Mouse (Mus musculus) neural tube, embryonic 15.5 days (tissue): Measurements from ENCODE around the gene Slc41a3. TPM values are rescaled to one million over a fixed set of nuclear protein-coding genes. Genes with fewer than 3 reads are reported as not detected.

ENCODE experiments used
- ATAC-seq: fragments of 200-750 bp; cut with Nextera tagmentation; 2 replicates; pipeline ENCODE4 v1.8.0; 2017; ENCODE audit warnings: mild to moderate bottlenecking, moderate TSS enrichment, moderate library complexity; ENCODE audit not compliant: low FRiP score
- H3K27ac ChIP-seq: fragments of 300-500 bp; sonication (generic); replicated peaks from 2 replicates; pipeline ENCODE4 v1.5.1; 2015; ENCODE audit warnings: mild to moderate bottlenecking, inconsistent platforms
- H3K27me3 ChIP-seq: fragments of 300-500 bp; sonication (generic); replicated peaks from 2 replicates; pipeline ENCODE4 v1.6.1; 2015; ENCODE audit warnings: inconsistent platforms
- H3K36me3 ChIP-seq: fragments of 300-500 bp; sonication (generic); 2 replicates; pipeline ENCODE4 v1.6.1; 2015; ENCODE audit warnings: inconsistent platforms
- H3K4me1 ChIP-seq: fragments of 300-500 bp; sonication (generic); 2 replicates; pipeline ENCODE4 v1.6.1; 2015; ENCODE audit warnings: inconsistent platforms
- H3K4me2 ChIP-seq: fragments of 300-500 bp; sonication (generic); 2 replicates; pipeline ENCODE4 v1.6.1; 2015; ENCODE audit warnings: inconsistent platforms, mild to moderate bottlenecking, moderate library complexity
- H3K4me3 ChIP-seq: fragments of 300-500 bp; sonication (generic); replicated peaks from 2 replicates; pipeline ENCODE4 v1.5.1; 2015; ENCODE audit warnings: mild to moderate bottlenecking, inconsistent platforms
- H3K9ac ChIP-seq: fragments of 300-500 bp; sonication (generic); replicated peaks from 2 replicates; pipeline ENCODE4 v1.6.1; 2015; ENCODE audit warnings: mild to moderate bottlenecking, inconsistent platforms
- H3K9me3 ChIP-seq: fragments of 300-500 bp; sonication (generic); replicated peaks from 2 replicates; pipeline ENCODE4 v1.6.1; 2016; ENCODE audit warnings: inconsistent platforms
- WGBS: fragments of 180-500 bp; shearing (Covaris S2); methylation state at CpG from one replicate; pipeline ENCODE4 v1.1.7; 2015; ENCODE audit warnings: mixed read lengths; 5-methylcytosine and 5-hydroxymethylcytosine counted together
- polyA plus RNA-seq: library from polyadenylated mRNA; unstranded; fragments of >200 nt; fragmentation: Nextera tagmentation; extraction: Ambion mirVana; gene quantifications from 2 replicates; pipeline ENCODE4 v1.2.1, GENCODE M21; 2015

Slc41a3 gene
- 8.2 TPM in 2 replicates for polyA plus RNA-seq

- Histone ChIP-seq H3K9me3 (no peaks in the 10 kb centered on the region), H3K9ac (peak within 1 kb of the TSS; percentile 73), H3K4me3 (peak within 1 kb of the TSS; percentile 68), H3K36me3 (no peaks in the 10 kb centered on the region), H3K27me3 (no peaks in the 10 kb centered on the region), H3K4me2 (peak within 1 kb of the TSS; percentile 84), H3K27ac (peak within 1 kb of the TSS; percentile 41; the same call in 1 of the 2 replicates), H3K4me1 (peaks cover 21% of the 10 kb centered on the region)
- peak; percentile 90 for ATAC-seq
- WGBS: 1% methylated on average over 49 of the region's 49 CpGs
These were observed at the start of gene Slc41a3 for GRCm38 (mm10) chr6:90604533-90605297. TSS of gene Slc41a3 (plus strand) at chr6:90604725.

GRCm38 (mm10) chr6:90556534-90557058 is 47.9 kb upstream of the Slc41a3 start:
- Histone ChIP-seq H3K27me3 (no peaks in the 10 kb centered on the region), H3K27ac (no peak overlapping the region), H3K4me2 (no peak overlapping the region), H3K4me3 (no peak overlapping the region), H3K9me3 (no peaks in the 10 kb centered on the region), H3K9ac (no peak overlapping the region), H3K36me3 (no peaks in the 10 kb centered on the region), H3K4me1 (peaks cover 8% of the 10 kb centered on the region)
- ATAC-seq: no peak
- 65% methylated on average over 2 of the region's 2 CpGs for WGBS

- Histone ChIP-seq H3K9ac (no peak overlapping the region), H3K27me3 (no peaks in the 10 kb centered on the region), H3K4me3 (no peak overlapping the region), H3K36me3 (no peaks in the 10 kb centered on the region), H3K9me3 (no peaks in the 10 kb centered on the region), H3K27ac (no peak overlapping the region), H3K4me1 (peaks cover 8% of the 10 kb centered on the region), H3K4me2 (no peak overlapping the region)
- no peak for ATAC-seq
- WGBS: 90% methylated on average over 7 of the region's 7 CpGs
These were observed 47.4 kb upstream of the Slc41a3 start for GRCm38 (mm10) chr6:90557077-90557476.

- Histone ChIP-seq H3K9me3 (no peaks in the 10 kb centered on the region), H3K27ac (no peak overlapping the region), H3K4me2 (no peak overlapping the region), H3K4me1 (peaks cover 8% of the 10 kb centered on the region), H3K4me3 (no peak overlapping the region), H3K9ac (no peak overlapping the region), H3K27me3 (no peaks in the 10 kb centered on the region), H3K36me3 (no peaks in the 10 kb centered on the region)
- WGBS: 78% methylated on average over 6 of the region's 6 CpGs
- no peak for ATAC-seq
These were observed 46.5 kb upstream of the Slc41a3 start for GRCm38 (mm10) chr6:90557829-90558693.

- H3K4me1 ChIP-seq: peaks cover 14% of the 10 kb centered on the region
- H3K27me3 ChIP-seq: no peaks in the 10 kb centered on the region
- H3K27ac ChIP-seq: peak overlapping the region; percentile 76
- H3K36me3 ChIP-seq: no peaks in the 10 kb centered on the region
- no peak overlapping the region for H3K4me2 ChIP-seq
- 87% methylated on average over 3 of the region's 3 CpGs for WGBS
- H3K9ac ChIP-seq: no peak overlapping the region
- no peaks in the 10 kb centered on the region for H3K9me3 ChIP-seq
- no peak for ATAC-seq
- H3K4me3 ChIP-seq: no peak overlapping the region
These were observed 44.0 kb upstream of the Slc41a3 start for GRCm38 (mm10) chr6:90560390-90561058.

GRCm38 (mm10) chr6:90561234-90561781 is 43.2 kb upstream of the Slc41a3 start:
- H3K9ac ChIP-seq: no peak overlapping the region
- H3K9me3 ChIP-seq: no peaks in the 10 kb centered on the region
- WGBS: 18% methylated on average over 2 of the region's 2 CpGs
- no peaks in the 10 kb centered on the region for H3K36me3 ChIP-seq
- peak overlapping the region; percentile 76 for H3K27ac ChIP-seq
- H3K4me1 ChIP-seq: peaks cover 14% of the 10 kb centered on the region
- no peak overlapping the region for H3K4me2 ChIP-seq
- H3K4me3 ChIP-seq: no peak overlapping the region
- H3K27me3 ChIP-seq: no peaks in the 10 kb centered on the region
- peak; percentile 68 for ATAC-seq

- Histone ChIP-seq H3K9me3 (no peaks in the 10 kb centered on the region), H3K36me3 (no peaks in the 10 kb centered on the region), H3K4me3 (no peak overlapping the region), H3K27me3 (no peaks in the 10 kb centered on the region), H3K9ac (no peak overlapping the region), H3K4me1 (peaks cover 16% of the 10 kb centered on the region), H3K4me2 (no peak overlapping the region), H3K27ac (no peak overlapping the region)
- WGBS: 80% methylated on average over 9 of the region's 9 CpGs
- no peak for ATAC-seq
These were observed 40.3 kb upstream of the Slc41a3 start for GRCm38 (mm10) chr6:90564240-90564639.

GRCm38 (mm10) chr6:90565357-90566215 is 38.9 kb upstream of the Slc41a3 start:
- Histone ChIP-seq H3K4me3 (no peak overlapping the region), H3K27ac (no peak overlapping the region; the same call in 1 of the 2 replicates), H3K9ac (no peak overlapping the region), H3K4me2 (no peak overlapping the region), H3K4me1 (peaks cover 16% of the 10 kb centered on the region), H3K9me3 (no peaks in the 10 kb centered on the region), H3K36me3 (no peaks in the 10 kb centered on the region), H3K27me3 (no peaks in the 10 kb centered on the region)
- no peak for ATAC-seq
- 53% methylated on average over 13 of the region's 13 CpGs for WGBS

- Histone ChIP-seq H3K9me3 (no peaks in the 10 kb centered on the region), H3K27me3 (no peaks in the 10 kb centered on the region), H3K4me1 (peaks cover 8% of the 10 kb centered on the region), H3K36me3 (no peaks in the 10 kb centered on the region), H3K4me2 (no peak overlapping the region), H3K27ac (no peak overlapping the region), H3K9ac (no peak overlapping the region), H3K4me3 (no peak overlapping the region)
- 87% methylated on average over 3 of the region's 3 CpGs for WGBS
- ATAC-seq: no peak
These were observed 37.0 kb upstream of the Slc41a3 start for GRCm38 (mm10) chr6:90567486-90567885.

GRCm38 (mm10) chr6:90567928-90568327 is 36.6 kb upstream of the Slc41a3 start:
- Histone ChIP-seq H3K4me1 (peaks cover 8% of the 10 kb centered on the region), H3K27ac (no peak overlapping the region), H3K9me3 (no peaks in the 10 kb centered on the region), H3K27me3 (no peaks in the 10 kb centered on the region), H3K4me3 (no peak overlapping the region), H3K36me3 (no peaks in the 10 kb centered on the region), H3K9ac (no peak overlapping the region), H3K4me2 (no peak overlapping the region)
- no peak for ATAC-seq
- 88% methylated on average over 3 of the region's 3 CpGs for WGBS
